Mouse (Mus musculus) kidney, embryonic 15.5 days (tissue): Measurements from ENCODE around the gene Gm867. TPM values are rescaled to one million over a fixed set of nuclear protein-coding genes. Genes with fewer than 3 reads are reported as not detected.
A peak's percentile ranks its signal among the peaks of the same experiment; 100 is the strongest.

ENCODE experiments used
- ATAC-seq: fragments of 200-750 bp; cut with Nextera tagmentation; replicated peaks from 2 replicates; pipeline ENCODE4 v1.8.0; 2017; ENCODE audit warnings: moderate TSS enrichment; ENCODE audit not compliant: low FRiP score
- H3K27ac ChIP-seq: fragments of 300-500 bp; sonication (generic); 2 replicates; pipeline ENCODE4 v1.5.1; 2015; ENCODE audit warnings: mild to moderate bottlenecking, inconsistent platforms
- H3K27me3 ChIP-seq: fragments of 300-500 bp; sonication (generic); 2 replicates; pipeline ENCODE4 v1.6.1; 2015; ENCODE audit warnings: inconsistent platforms
- H3K36me3 ChIP-seq: fragments of 300-500 bp; sonication (generic); 2 replicates; pipeline ENCODE4 v1.6.1; 2015; ENCODE audit warnings: inconsistent platforms
- H3K4me1 ChIP-seq: fragments of 300-500 bp; sonication (generic); 2 replicates; pipeline ENCODE4 v1.6.1; 2015; ENCODE audit warnings: inconsistent platforms
- H3K4me2 ChIP-seq: fragments of 300-500 bp; sonication (generic); 2 replicates; pipeline ENCODE4 v1.6.1; 2015; ENCODE audit warnings: moderate library complexity, mild to moderate bottlenecking, inconsistent platforms
- H3K4me3 ChIP-seq: fragments of 300-500 bp; sonication (generic); replicated peaks from 2 replicates; pipeline ENCODE4 v1.5.1; 2015; ENCODE audit warnings: mild to moderate bottlenecking, inconsistent platforms
- H3K9ac ChIP-seq: fragments of 300-500 bp; sonication (generic); 2 replicates; pipeline ENCODE4 v1.6.1; 2015; ENCODE audit warnings: mild to moderate bottlenecking, inconsistent platforms
- H3K9me3 ChIP-seq: fragments of 300-500 bp; sonication (generic); replicated peaks from 2 replicates; pipeline ENCODE4 v1.6.1; 2016; ENCODE audit warnings: inconsistent platforms
- WGBS: fragments of 180-500 bp; shearing (Covaris S2); methylation state at CpG from one replicate; pipeline ENCODE4 v1.1.7; 2015; ENCODE audit warnings: mixed read lengths; 5-methylcytosine and 5-hydroxymethylcytosine counted together
- polyA plus RNA-seq: library from polyadenylated mRNA; unstranded; fragments of >200 nt; fragmentation: Nextera tagmentation; extraction: Ambion mirVana; gene quantifications from 2 replicates; pipeline ENCODE4 v1.2.1, GENCODE M21; 2015

Gm867 gene
- polyA plus RNA-seq, 1 experiment from 2014 or later: 1.0 TPM

GRCm38 (mm10) chr10:75932891-75933290 is 7.6 kb downstream of the Gm867 start, which contains the start of gene Chchd10:
Gene Chchd10, plus strand, starts transcription at chr10:75933130.
- 27% methylated on average over 6 of the region's 6 CpGs for WGBS
- Histone ChIP-seq H3K27ac (peak within 1 kb of the TSS; percentile 51), H3K9me3 (no peaks in the 10 kb centered on the region), H3K4me3 (peak within 1 kb of the TSS; percentile 63), H3K36me3 (peaks cover under 1% of the 10 kb centered on the region), H3K4me1 (peaks cover 60% of the 10 kb centered on the region), H3K27me3 (peaks cover 13% of the 10 kb centered on the region), H3K9ac (peak within 1 kb of the TSS; percentile 83), H3K4me2 (peak within 1 kb of the TSS; percentile 96)
- no peak for ATAC-seq

- peak overlapping the region; percentile 63 for H3K4me3 ChIP-seq
- peaks cover 8% of the 10 kb centered on the region for H3K36me3 ChIP-seq
- no peaks in the 10 kb centered on the region for H3K9me3 ChIP-seq
- ATAC-seq: peak; percentile 75
- H3K27me3 ChIP-seq: peaks cover 13% of the 10 kb centered on the region
- under 1% methylated on average over 44 of the region's 44 CpGs for WGBS
- H3K27ac ChIP-seq: peak overlapping the region; percentile 51
- H3K4me1 ChIP-seq: peaks cover 53% of the 10 kb centered on the region
- H3K9ac ChIP-seq: peak overlapping the region; percentile 83
- H3K4me2 ChIP-seq: peak overlapping the region; percentile 96
Observed at GRCm38 (mm10) chr10:75932081-75932678, 8.3 kb downstream of the Gm867 start.

- 21% methylated on average over 7 of the region's 7 CpGs for WGBS
- Histone ChIP-seq H3K9ac (peak overlapping the region; percentile 83; the same call in 1 of the 2 replicates), H3K9me3 (no peaks in the 10 kb centered on the region), H3K36me3 (peaks cover 16% of the 10 kb centered on the region), H3K27ac (no peak overlapping the region), H3K4me3 (peak overlapping the region; percentile 63), H3K4me2 (peak overlapping the region; percentile 96), H3K4me1 (peaks cover 47% of the 10 kb centered on the region), H3K27me3 (peaks cover 11% of the 10 kb centered on the region)
- no peak for ATAC-seq
Observed at GRCm38 (mm10) chr10:75931311-75931710, 9.2 kb downstream of the Gm867 start.

GRCm38 (mm10) chr10:75930304-75930703 is 10.2 kb downstream of the Gm867 start:
- Histone ChIP-seq H3K9me3 (no peaks in the 10 kb centered on the region), H3K4me3 (no peak overlapping the region; the same call in 1 of the 2 replicates), H3K4me1 (peaks cover 39% of the 10 kb centered on the region), H3K36me3 (peaks cover 25% of the 10 kb centered on the region), H3K4me2 (peak overlapping the region; percentile 96), H3K27me3 (peaks cover 6% of the 10 kb centered on the region; the same call in 1 of the 2 replicates), H3K27ac (peak overlapping the region; percentile 54; the same call in 1 of the 2 replicates), H3K9ac (no peak overlapping the region)
- WGBS: 19% methylated on average over 6 of the region's 6 CpGs
- ATAC-seq: no peak

- ATAC-seq: no peak
- 79% methylated on average over 13 of the region's 13 CpGs for WGBS
- H3K4me1 ChIP-seq: peaks cover 26% of the 10 kb centered on the region
- peaks cover 2% of the 10 kb centered on the region; the same call in 1 of the 2 replicates for H3K27me3 ChIP-seq
- no peak overlapping the region for H3K9ac ChIP-seq
- H3K36me3 ChIP-seq: peaks cover 39% of the 10 kb centered on the region
- no peak overlapping the region for H3K4me3 ChIP-seq
- H3K27ac ChIP-seq: no peak overlapping the region
- H3K4me2 ChIP-seq: no peak overlapping the region
- no peaks in the 10 kb centered on the region for H3K9me3 ChIP-seq
Observed at GRCm38 (mm10) chr10:75926396-75926795, 14.1 kb downstream of the Gm867 start.

- no peaks in the 10 kb centered on the region for H3K9me3 ChIP-seq
- no peak overlapping the region for H3K9ac ChIP-seq
- peaks cover 40% of the 10 kb centered on the region for H3K36me3 ChIP-seq
- H3K4me1 ChIP-seq: peaks cover 24% of the 10 kb centered on the region
- no peak overlapping the region for H3K27ac ChIP-seq
- no peaks in the 10 kb centered on the region for H3K27me3 ChIP-seq
- H3K4me2 ChIP-seq: no peak overlapping the region
- H3K4me3 ChIP-seq: no peak overlapping the region
- WGBS: 59% methylated on average over 2 of the region's 2 CpGs
- ATAC-seq: no peak
Observed at GRCm38 (mm10) chr10:75924324-75924723, 16.1 kb downstream of the Gm867 start.

- Histone ChIP-seq H3K9ac (peak overlapping the region; percentile 95), H3K4me2 (peak overlapping the region; percentile 74), H3K36me3 (peaks cover 40% of the 10 kb centered on the region), H3K9me3 (no peaks in the 10 kb centered on the region), H3K4me3 (peak overlapping the region; percentile 93), H3K27ac (peak overlapping the region; percentile 97), H3K4me1 (peaks cover 31% of the 10 kb centered on the region), H3K27me3 (no peaks in the 10 kb centered on the region)
- ATAC-seq: peak; percentile 38
- WGBS: 3% methylated on average over 22 of the region's 22 CpGs
Observed at GRCm38 (mm10) chr10:75921726-75922560, 18.5 kb downstream of the Gm867 start.

- Histone ChIP-seq H3K27me3 (no peaks in the 10 kb centered on the region), H3K36me3 (peaks cover 41% of the 10 kb centered on the region), H3K4me1 (peaks cover 31% of the 10 kb centered on the region), H3K27ac (peak within 1 kb of the TSS; percentile 97), H3K4me3 (peak within 1 kb of the TSS; percentile 93), H3K9ac (peak within 1 kb of the TSS; percentile 95), H3K9me3 (no peaks in the 10 kb centered on the region), H3K4me2 (peak within 1 kb of the TSS; percentile 74)
- ATAC-seq: peak; percentile 93
- under 1% methylated on average over 76 of the region's 76 CpGs for WGBS
Observed at GRCm38 (mm10) chr10:75921026-75921725, 19.3 kb downstream of the Gm867 start, which contains the start of gene Smarcb1. Gene Smarcb1, minus strand, starts transcription at chr10:75921617.

- ATAC-seq: no peak
- Histone ChIP-seq H3K4me3 (no peak overlapping the region), H3K27me3 (no peaks in the 10 kb centered on the region), H3K4me1 (peaks cover 31% of the 10 kb centered on the region), H3K4me2 (no peak overlapping the region), H3K9ac (no peak overlapping the region), H3K36me3 (peaks cover 42% of the 10 kb centered on the region), H3K9me3 (no peaks in the 10 kb centered on the region), H3K27ac (no peak overlapping the region)
- WGBS: 80% methylated on average over 5 of the region's 5 CpGs
Observed at GRCm38 (mm10) chr10:75919026-75919425, 21.4 kb downstream of the Gm867 start.

GRCm38 (mm10) chr10:75916840-75917239 is 23.6 kb downstream of the Gm867 start:
- H3K27me3 ChIP-seq: no peaks in the 10 kb centered on the region
- no peaks in the 10 kb centered on the region for H3K9me3 ChIP-seq
- WGBS: 88% methylated on average over 8 of the region's 8 CpGs
- no peak overlapping the region for H3K4me3 ChIP-seq
- ATAC-seq: no peak
- H3K4me2 ChIP-seq: no peak overlapping the region
- no peak overlapping the region for H3K27ac ChIP-seq
- peaks cover 54% of the 10 kb centered on the region for H3K36me3 ChIP-seq
- H3K4me1 ChIP-seq: peaks cover 20% of the 10 kb centered on the region
- no peak overlapping the region for H3K9ac ChIP-seq

GRCm38 (mm10) chr10:75915557-75915956 is 24.9 kb downstream of the Gm867 start:
- no peak for ATAC-seq
- H3K4me1 ChIP-seq: peaks cover 19% of the 10 kb centered on the region
- H3K27ac ChIP-seq: no peak overlapping the region
- peaks cover 67% of the 10 kb centered on the region for H3K36me3 ChIP-seq
- H3K4me2 ChIP-seq: no peak overlapping the region
- no peak overlapping the region for H3K9ac ChIP-seq
- no peak overlapping the region for H3K4me3 ChIP-seq
- 93% methylated on average over 7 of the region's 7 CpGs for WGBS
- no peaks in the 10 kb centered on the region for H3K9me3 ChIP-seq
- no peaks in the 10 kb centered on the region for H3K27me3 ChIP-seq
